Mouse (Mus musculus) common myeloid progenitor, adult 5-6 weeks (primary cell): Measurements from ENCODE around the gene Cntnap2. TPM values are rescaled to one million over a fixed set of nuclear protein-coding genes. Genes with fewer than 3 reads are reported as not detected.
"Not testable (repeated sequence)": the region's sequence is repeated elsewhere in the genome, so short reads cannot be mapped to it uniquely, and the experiment has no call there.

ENCODE experiments used
- ATAC-seq: replicated peaks from 2 replicates; pipeline ENCODE4 v1.8.0; 2016; ENCODE audit warnings: low read depth, mild to moderate bottlenecking, moderate TSS enrichment, inconsistent platforms; ENCODE audit not compliant: poor library complexity, severe bottlenecking
- total RNA-seq: library from RNA; stranded (forward); fragments of 200-1000, 187-1606 nt; gene quantifications from 2 replicates; pipeline ENCODE4 v1.2.3, GENCODE M21; 2017

Gene Cntnap2
- total RNA-seq, 1 experiment from 2014 or later, result not detected

- ATAC-seq, result peak; percentile 33; the same call in 1 of the 2 replicates
These were observed 2132.8 kb downstream of the Cntnap2 start for GRCm38 (mm10) chr6:47191940-47192339.

- ATAC-seq, result no peak
These were observed 2133.3 kb downstream of the Cntnap2 start for GRCm38 (mm10) chr6:47192478-47192877.

DNA sequence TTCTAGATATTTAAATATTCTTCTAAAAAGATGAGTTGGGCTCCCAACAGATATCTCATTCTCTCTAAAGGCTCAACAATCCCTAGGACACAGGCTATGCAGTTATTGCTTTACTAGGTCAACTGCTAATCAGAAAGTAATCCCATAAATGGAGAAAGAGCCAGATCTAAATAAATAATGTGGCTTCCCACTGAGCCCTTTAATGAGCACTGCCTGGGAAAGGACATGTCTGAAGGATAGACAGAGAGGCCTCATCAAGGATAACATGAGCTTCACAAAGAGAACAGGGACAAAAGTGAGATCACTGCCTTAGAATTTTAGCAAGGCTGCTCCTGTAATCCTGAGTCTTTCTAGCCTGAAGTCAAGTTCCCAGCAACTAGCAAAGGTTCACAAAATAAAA lies 2138.4 kb downstream of the Cntnap2 start:
- ATAC-seq, result no peak

- no peak for ATAC-seq
These were observed 2141.5 kb downstream of the Cntnap2 start for GRCm38 (mm10) chr6:47200671-47201070.

GRCm38 (mm10) chr6:47208031-47208430 lies 2148.9 kb downstream of the Cntnap2 start:
- ATAC-seq, result no peak

DNA sequence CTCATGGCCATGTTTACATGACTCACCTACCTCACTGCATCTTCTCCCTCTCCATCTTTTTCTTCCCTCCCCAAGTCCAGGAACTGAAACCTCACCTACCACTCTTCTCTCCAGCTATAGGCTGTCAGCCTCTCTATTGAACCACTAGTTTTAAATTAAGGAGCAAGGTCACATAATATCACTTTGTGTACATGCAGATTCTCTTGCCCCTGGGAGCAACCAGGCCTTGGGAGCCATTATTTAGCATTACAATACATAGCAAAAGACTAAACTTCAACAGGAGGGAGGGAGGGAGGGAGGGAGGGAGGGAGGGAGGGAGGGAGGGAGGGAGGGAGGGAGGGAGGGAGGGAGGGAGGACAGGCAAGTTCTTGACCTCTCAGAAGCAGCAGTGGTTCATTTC lies 2155.6 kb downstream of the Cntnap2 start:
- ATAC-seq, result no peak

DNA sequence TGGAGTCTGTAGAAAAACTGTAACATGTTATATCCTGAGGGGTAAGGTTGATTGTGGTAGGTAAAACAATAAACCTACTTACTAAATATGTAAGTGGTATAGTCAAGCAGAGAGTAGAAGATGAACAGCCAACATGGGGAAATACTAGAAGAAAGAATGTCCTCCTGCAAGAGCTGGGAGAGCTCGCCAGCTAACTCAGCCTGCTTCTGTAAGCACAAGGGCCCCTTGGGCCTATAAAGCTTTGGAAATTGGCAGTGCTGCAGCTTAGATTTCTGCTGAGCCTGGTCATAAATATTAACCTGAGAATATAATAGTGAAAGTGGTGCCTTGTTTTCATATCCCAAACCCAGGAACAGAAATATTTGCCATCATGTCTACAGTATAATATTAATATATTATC lies 2164.4 kb downstream of the Cntnap2 start:
- not testable (repeated sequence) for ATAC-seq

DNA sequence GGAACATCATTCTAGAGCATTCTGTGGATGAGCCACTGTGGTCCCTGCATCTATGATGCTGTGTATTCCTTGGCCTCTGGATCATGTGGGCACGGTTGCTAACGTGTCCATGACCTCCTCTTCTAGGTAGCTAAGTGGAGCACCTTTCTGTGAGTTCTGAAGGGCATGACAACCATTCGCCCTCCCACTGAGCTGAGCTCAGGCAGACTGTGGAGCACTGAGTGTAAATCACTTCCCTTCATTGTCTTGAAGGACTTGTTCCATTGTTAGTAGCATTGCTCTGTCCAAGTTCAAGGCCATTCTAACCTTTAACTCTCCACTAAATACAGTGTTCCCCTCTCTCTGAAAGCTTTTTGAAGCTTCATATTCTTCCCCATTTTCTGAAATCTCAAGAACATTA lies 2166.2 kb downstream of the Cntnap2 start:
- ATAC-seq, result not testable (repeated sequence)

- ATAC-seq, result no peak
These were observed 2168.4 kb downstream of the Cntnap2 start for GRCm38 (mm10) chr6:47227601-47228000.

GRCm38 (mm10) chr6:47228676-47229317 lies 2169.6 kb downstream of the Cntnap2 start:
- no peak for ATAC-seq

- ATAC-seq, result no peak
These were observed 2172.4 kb downstream of the Cntnap2 start for GRCm38 (mm10) chr6:47231513-47231912.

GRCm38 (mm10) chr6:47239376-47239921 lies 2180.3 kb downstream of the Cntnap2 start:
- no peak for ATAC-seq

- ATAC-seq, result no peak
These were observed 2182.2 kb downstream of the Cntnap2 start for GRCm38 (mm10) chr6:47241379-47241778.

DNA sequence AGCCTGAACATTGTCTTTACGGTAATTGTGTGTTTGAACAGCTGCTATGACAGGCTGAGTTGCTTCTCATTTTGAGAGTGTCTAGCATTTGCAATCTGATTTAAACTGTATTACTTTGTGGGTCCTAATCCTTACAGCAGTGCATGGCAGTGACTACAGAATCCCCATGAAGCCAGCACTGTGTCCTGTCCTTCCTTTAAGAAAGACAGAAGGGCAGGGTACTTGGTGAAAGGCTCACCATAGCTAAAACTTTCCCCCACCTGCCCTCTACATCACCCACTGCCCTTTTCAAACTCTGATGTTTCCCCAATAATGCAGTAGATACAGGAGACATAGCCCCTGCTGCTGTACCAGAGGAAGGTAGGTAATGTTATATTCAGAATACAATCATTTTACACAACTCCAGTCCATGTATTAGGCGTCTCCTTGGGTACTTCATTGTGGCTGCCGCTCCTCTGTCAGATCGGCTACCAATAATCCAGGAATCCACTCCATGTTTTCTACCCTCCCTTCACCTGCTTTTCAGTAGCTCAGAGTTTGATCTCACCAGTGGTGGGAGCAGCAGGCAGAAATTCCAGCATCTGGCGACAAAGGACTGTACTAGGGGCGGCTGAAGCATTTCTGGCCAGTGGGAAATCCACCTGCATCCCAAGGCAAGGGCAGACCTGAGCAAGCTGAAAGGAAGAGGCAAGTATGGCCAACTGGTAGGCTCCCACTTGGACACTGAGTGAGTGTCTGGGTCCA lies 2184.9 kb downstream of the Cntnap2 start:
- peak; percentile 96 for ATAC-seq

DNA sequence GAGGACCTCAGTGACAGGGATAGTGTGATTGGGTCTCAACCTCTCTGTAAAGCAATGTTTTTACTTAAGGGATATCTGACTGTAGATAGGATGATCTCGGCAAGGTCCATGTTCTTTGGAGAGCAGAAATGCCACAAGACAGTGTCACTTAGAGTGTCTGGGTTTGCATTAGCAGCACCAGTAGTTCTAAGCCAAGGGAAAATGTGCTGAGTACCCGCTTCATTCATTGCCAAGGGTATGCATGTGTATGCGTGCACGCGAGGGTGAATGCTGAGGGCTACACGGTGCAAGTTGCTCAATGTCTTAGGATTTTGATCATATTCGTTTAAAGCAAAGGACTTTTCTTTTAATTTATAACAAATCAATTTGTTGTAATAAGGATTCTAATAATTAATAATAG lies 2185.5 kb downstream of the Cntnap2 start:
- ATAC-seq, result no peak

DNA sequence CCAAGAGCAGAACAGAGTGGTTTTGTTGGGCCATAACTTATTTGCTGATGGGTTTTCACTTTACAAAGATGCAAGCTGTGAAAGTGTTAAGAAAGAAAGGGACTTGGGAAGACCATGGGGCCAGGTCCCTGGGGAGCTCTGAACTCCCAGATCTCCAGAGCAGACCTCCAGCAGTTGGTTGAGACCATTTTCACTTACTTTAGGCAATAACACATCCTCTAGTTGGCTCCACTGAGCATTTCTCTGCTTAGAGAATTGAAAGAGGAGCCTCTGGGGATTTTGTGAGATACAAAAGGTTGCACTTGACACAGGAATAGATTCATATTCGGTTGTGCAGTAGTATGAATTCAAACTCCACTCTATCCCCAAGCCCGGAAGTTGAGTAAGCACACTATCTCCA lies 2196.1 kb downstream of the Cntnap2 start:
- no peak for ATAC-seq

DNA sequence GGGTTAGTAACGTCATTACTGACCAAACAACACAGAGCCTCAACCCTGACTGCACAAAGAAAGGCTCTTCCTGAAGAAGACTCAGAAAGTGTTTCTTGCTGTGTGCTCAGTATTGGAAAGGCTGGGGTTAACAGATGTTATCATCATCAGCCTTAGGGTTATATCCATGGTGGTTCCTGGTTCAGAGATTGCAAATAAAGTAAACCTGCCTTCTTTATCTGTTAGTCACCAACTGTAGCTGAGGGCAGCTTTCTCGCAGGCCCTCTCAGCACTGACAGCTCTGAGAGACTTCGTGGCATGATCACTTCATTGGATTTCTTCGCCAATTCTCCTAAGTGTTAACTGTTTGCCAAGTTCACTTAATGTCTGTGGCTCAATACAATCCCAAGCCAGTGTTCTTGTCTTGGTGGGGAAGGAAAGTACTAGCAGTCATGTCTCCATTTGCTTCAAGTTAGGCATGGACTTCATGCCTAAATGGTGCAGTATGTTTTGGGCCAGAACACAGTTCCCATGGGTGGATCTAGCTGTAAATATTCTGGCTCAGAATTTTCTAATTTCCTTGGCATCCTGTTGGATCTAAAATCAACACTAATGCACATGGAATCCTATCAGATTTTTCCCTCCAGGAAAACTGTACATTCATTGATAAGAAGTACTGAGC lies 2197.2 kb downstream of the Cntnap2 start:
- ATAC-seq, result no peak

- no peak for ATAC-seq
These were observed 2197.9 kb downstream of the Cntnap2 start for GRCm38 (mm10) chr6:47256918-47257506.

DNA sequence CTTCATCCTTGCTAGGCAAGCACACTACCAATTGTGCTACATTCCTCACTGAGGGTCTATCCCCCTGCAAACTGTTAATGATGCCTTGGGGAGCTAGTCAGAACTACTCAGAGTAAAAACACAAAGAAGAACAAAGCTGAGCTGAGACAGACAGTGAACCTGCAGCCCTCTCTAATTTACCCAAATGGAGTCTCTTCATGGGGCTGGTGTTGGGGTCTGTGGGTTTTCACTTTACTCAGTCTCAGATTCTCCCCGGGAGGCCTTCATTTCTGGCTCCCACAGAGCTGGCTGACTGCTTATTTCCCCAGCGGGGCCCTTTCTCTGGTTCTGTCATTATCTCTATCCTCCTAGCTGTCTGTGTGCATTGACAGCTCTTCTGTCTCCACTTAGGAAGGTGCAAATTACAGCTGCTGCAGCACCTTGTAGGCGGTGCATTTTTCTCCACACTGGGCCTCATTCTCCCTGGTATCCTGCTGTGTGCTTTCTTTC lies 2200.5 kb downstream of the Cntnap2 start:
- ATAC-seq, result no peak

- ATAC-seq, result no peak
These were observed 2208.1 kb downstream of the Cntnap2 start for GRCm38 (mm10) chr6:47267236-47267635.
